Mouse (Mus musculus) liver, embryonic 14.5 days (tissue): Measurements from ENCODE around the gene Ghdc. TPM values are rescaled to one million over a fixed set of nuclear protein-coding genes. Genes with fewer than 3 reads are reported as not detected.

Experiments used
- ATAC-seq: fragments of 200-750 bp; cut with Nextera tagmentation; 2 replicates; pipeline ENCODE4 v1.8.0; 2017; ENCODE audit warnings: moderate number of reproducible peaks, mild to moderate bottlenecking, moderate library complexity; ENCODE audit not compliant: insufficient read depth
- DNase-seq, 3 experiments: peaks; one replicate each; pipeline ENCODE4 v3.0.0-alpha.2; 2012 to 2013; ENCODE audit warnings: low read depth in 3 of 3, low spot score in 3 of 3
- H3K27ac ChIP-seq: fragments of 300-500 bp; sonication (generic); 2 replicates; pipeline ENCODE4 v1.5.1; 2014; ENCODE audit warnings: moderate library complexity, mild to moderate bottlenecking, control low read depth, inconsistent platforms
- H3K27me3 ChIP-seq: fragments of 300-500 bp; sonication (generic); 2 replicates; pipeline ENCODE4 v1.6.1; 2014; ENCODE audit warnings: mild to moderate bottlenecking, low read length, moderate library complexity; ENCODE audit not compliant: control insufficient read depth, insufficient read depth
- H3K36me3 ChIP-seq: fragments of 300-500 bp; sonication (generic); replicated peaks from 2 replicates; pipeline ENCODE4 v1.6.1; 2014; ENCODE audit warnings: low read depth; ENCODE audit not compliant: control insufficient read depth, insufficient read depth
- H3K4me1 ChIP-seq, 2 experiments: fragments of 200-500 bp in 1 of 2; fragments of 300-500 bp in 1 of 2; sonication (generic) in 1 of 2; replicated peaks; 2 replicates each; pipeline ENCODE4 v1.6.1; 2012 to 2014; ENCODE audit warnings: antibody characterized with exemption in 1 of 2, inconsistent platforms in 1 of 2, low read length in 1 of 2; ENCODE audit not compliant: control insufficient read depth in 2 of 2, insufficient read depth in 2 of 2
- H3K4me2 ChIP-seq: fragments of 300-500 bp; sonication (generic); 2 replicates; pipeline ENCODE4 v1.6.1; 2014; ENCODE audit warnings: low read depth, mild to moderate bottlenecking, control low read depth, moderate library complexity
- H3K4me3 ChIP-seq, 2 experiments: fragments of 200-500 bp in 1 of 2; fragments of 300-500 bp in 1 of 2; sonication (generic) in 1 of 2; 2 replicates each; pipeline ENCODE4 v1.5.1; 2012 to 2014; ENCODE audit warnings: low read depth in 2 of 2, low read length in 2 of 2, mild to moderate bottlenecking in 2 of 2, control low read depth in 1 of 2, inconsistent platforms in 1 of 2, moderate library complexity in 1 of 2; ENCODE audit not compliant: insufficient read depth in 1 of 2
- H3K9ac ChIP-seq: fragments of 300-500 bp; sonication (generic); replicated peaks from 2 replicates; pipeline ENCODE4 v1.6.1; 2014; ENCODE audit warnings: mild to moderate bottlenecking, control low read depth, moderate library complexity
- H3K9me3 ChIP-seq: fragments of 300-500 bp; sonication (generic); 2 replicates; pipeline ENCODE4 v1.6.1; 2016; ENCODE audit warnings: low read length, mixed read lengths; ENCODE audit not compliant: control insufficient read depth
- CTCF ChIP-seq: IDR thresholded peaks from 2 replicates; pipeline ENCODE4 v1.5.1; 2016; ENCODE audit warnings: antibody characterized with exemption, low read depth, control low read depth
- EP300 ChIP-seq: IDR thresholded peaks from 2 replicates; pipeline ENCODE4 v1.6.1; 2016; ENCODE audit warnings: antibody characterized with exemption, low read depth
- WGBS: fragments of 180-500 bp; shearing (Covaris S2); extraction: QIAGEN DNeasy Blood & Tissue Kit; methylation state at CpG from one replicate; pipeline ENCODE4 v1.1.7; 2014; ENCODE audit not compliant: insufficient replicate concordance; 5-methylcytosine and 5-hydroxymethylcytosine counted together
- polyA plus RNA-seq, 2 experiments: library from polyadenylated mRNA; depleted of rRNA in 1 of 2; stranded (reverse) in 1 of 2; unstranded in 1 of 2; fragments of >200 nt; fragmentation: Nextera tagmentation in 1 of 2; extraction: Ambion mirVana in 1 of 2; gene quantifications; 2 replicates each; pipeline versions ENCODE4 v1.2.1 to v1.2.3; 2012 to 2014

Gene Ghdc
- polyA plus RNA-seq, 2 experiments = 0.76 to 2.3 TPM

GRCm38 (mm10) chr11:100806380-100807305 is 35.9 kb upstream of the Ghdc start:
- peaks cover 27% of the 10 kb centered on the region for H3K36me3 ChIP-seq
- no peaks in the 10 kb centered on the region for H3K27me3 ChIP-seq
- H3K4me2 ChIP-seq = no peak overlapping the region
- no peak overlapping the region for H3K9ac ChIP-seq
- no peaks in the 10 kb centered on the region for H3K9me3 ChIP-seq
- H3K27ac ChIP-seq = no peak overlapping the region
- DNase-seq (no peak), ATAC-seq (no peak)
- 80% methylated on average over 20 of the region's 20 CpGs for WGBS
- no peak overlapping the region for H3K4me3 ChIP-seq
- H3K4me1 ChIP-seq = no peaks in the 10 kb centered on the region
- TF ChIP-seq EP300 = no peak
- no peak for TF ChIP-seq CTCF

GRCm38 (mm10) chr11:100805535-100805934 is 34.8 kb upstream of the Ghdc start:
- Histone ChIP-seq H3K36me3 (peaks cover 30% of the 10 kb centered on the region), H3K27me3 (no peaks in the 10 kb centered on the region), H3K9ac (no peak overlapping the region), H3K9me3 (no peaks in the 10 kb centered on the region), H3K27ac (no peak overlapping the region), H3K4me1 (no peaks in the 10 kb centered on the region), H3K4me3 (no peak overlapping the region), H3K4me2 (no peak overlapping the region)
- no peak for DNase-seq
- TF ChIP-seq CTCF (no peak), EP300 (no peak)
- no peak for ATAC-seq
- WGBS = 63% methylated on average over 7 of the region's 7 CpGs

GRCm38 (mm10) chr11:100804409-100804808 is 33.7 kb upstream of the Ghdc start:
- Histone ChIP-seq H3K27me3 (no peaks in the 10 kb centered on the region), H3K9ac (no peak overlapping the region), H3K27ac (no peak overlapping the region), H3K9me3 (no peaks in the 10 kb centered on the region), H3K4me3 (no peak overlapping the region), H3K4me2 (no peak overlapping the region), H3K36me3 (peaks cover 30% of the 10 kb centered on the region), H3K4me1 (no peaks in the 10 kb centered on the region)
- DNase-seq (no peak), ATAC-seq (no peak)
- TF ChIP-seq CTCF (no peak), EP300 (no peak)
- WGBS = 66% methylated on average over 10 of the region's 10 CpGs

GRCm38 (mm10) chr11:100799426-100799825 is 28.7 kb upstream of the Ghdc start:
- Histone ChIP-seq H3K9me3 (no peaks in the 10 kb centered on the region), H3K4me3 (no peak overlapping the region), H3K27ac (no peak overlapping the region), H3K27me3 (no peaks in the 10 kb centered on the region), H3K4me1 (no peaks in the 10 kb centered on the region), H3K9ac (no peak overlapping the region), H3K4me2 (no peak overlapping the region), H3K36me3 (peaks cover 26% of the 10 kb centered on the region)
- no peak for DNase-seq
- TF ChIP-seq EP300 = no peak
- TF ChIP-seq CTCF = no peak
- WGBS = 81% methylated on average over 5 of the region's 5 CpGs
- ATAC-seq = no peak

- H3K9me3 ChIP-seq = no peaks in the 10 kb centered on the region
- WGBS = 84% methylated on average over 8 of the region's 8 CpGs
- TF ChIP-seq EP300 (no peak), CTCF (no peak)
- no peaks in the 10 kb centered on the region for H3K4me1 ChIP-seq
- H3K9ac ChIP-seq = no peak overlapping the region
- no peak overlapping the region for H3K27ac ChIP-seq
- ATAC-seq (no peak), DNase-seq (no peak)
- no peaks in the 10 kb centered on the region for H3K27me3 ChIP-seq
- no peak overlapping the region for H3K4me3 ChIP-seq
- peaks cover 8% of the 10 kb centered on the region for H3K36me3 ChIP-seq
- no peak overlapping the region for H3K4me2 ChIP-seq
These were observed 25.8 kb upstream of the Ghdc start for GRCm38 (mm10) chr11:100796585-100796984.
